Mouse (Mus musculus): Measurements from ENCODE around the gene Helq. TPM values are rescaled to one million over a fixed set of nuclear protein-coding genes. Genes with fewer than 3 reads are reported as not detected.

Helq gene
- total and polyA plus RNA-seq, 3 experiments, result 18.6 to 59.6 (median 26.3) TPM

- H3K4me3 ChIP-seq (ENCODE audit: low read depth, low read length), result no peak overlapping the region
- no peaks in the 10 kb centered on the region for H3K4me1 ChIP-seq (ENCODE audit: insufficient read depth, low read depth, low read length)
- DNase-seq (ENCODE audit: low spot score) (no peak), ATAC-seq (ENCODE audit: extremely low read depth, insufficient number of reproducible peaks, low FRiP score, poor library complexity, severe bottlenecking) (no peak)
- TF ChIP-seq GATA2 (IDR thresholded peaks at IDR 0.05; ENCODE audit: borderline replicate concordance, low read depth, low read length) (no peak), POLR2AphosphoS5 (IDR thresholded peaks at IDR 0.05; ENCODE audit: insufficient replicate concordance, low read depth, low read length) (no peak), CTCF (IDR thresholded peaks at IDR 0.05; ENCODE audit: low read depth, low read length) (no peak), GATA1 (IDR thresholded peaks at IDR 0.05; ENCODE audit: borderline replicate concordance, low read length) (no peak), TAL1 (conservative IDR thresholded peaks at IDR 0.05; ENCODE audit: low read depth, low read length) (no peak)
- H3K36me3 ChIP-seq (replicated peaks), result no peaks in the 10 kb centered on the region
- no peaks in the 10 kb centered on the region for H3K27me3 ChIP-seq (ENCODE audit: insufficient read depth, low read length)
- H3K9me3 ChIP-seq (replicated peaks), result no peaks in the 10 kb centered on the region
These were observed 39.5 kb upstream of the Helq start for GRCm38 (mm10) chr5:100837907-100838306.

DNA sequence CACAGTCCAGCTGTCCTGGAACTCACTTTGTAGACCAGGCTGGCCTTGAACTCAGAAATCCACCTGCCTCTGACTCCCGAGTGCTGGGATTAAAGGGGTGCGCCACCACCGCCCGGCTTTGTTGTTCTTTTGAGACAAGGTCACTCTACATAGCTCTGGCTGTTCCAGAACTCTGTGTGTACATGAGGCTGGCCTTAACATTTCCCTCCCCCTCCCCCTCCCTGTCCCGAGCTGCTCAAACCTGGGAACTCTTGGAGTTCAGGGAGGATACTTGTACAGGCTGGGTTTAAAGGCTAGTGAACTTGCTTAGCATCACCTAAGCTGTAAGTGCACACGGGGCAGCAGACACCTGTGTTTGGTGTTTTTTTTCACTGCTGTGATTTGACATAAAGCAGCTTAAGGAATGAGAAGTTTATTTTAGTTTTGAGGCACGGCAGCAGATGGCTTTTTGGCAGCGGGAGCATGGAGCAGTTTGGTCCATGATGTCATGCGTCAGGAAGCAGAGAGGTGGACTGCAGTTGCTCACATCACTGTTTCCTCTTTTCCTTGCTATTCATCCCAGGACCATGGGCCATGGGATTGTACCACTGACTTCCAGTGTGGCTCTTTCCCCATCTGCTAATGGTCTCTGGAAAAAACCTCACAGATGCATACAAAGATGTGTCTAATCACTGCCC, 37.6 kb upstream of the Helq start:
- Histone ChIP-seq H3K4me1 (ENCODE audit: insufficient read depth, low read depth, low read length) (no peaks in the 10 kb centered on the region), H3K4me3 (ENCODE audit: low read depth, low read length) (no peak overlapping the region), H3K9me3 (replicated peaks) (no peaks in the 10 kb centered on the region), H3K36me3 (replicated peaks) (no peaks in the 10 kb centered on the region), H3K27me3 (ENCODE audit: insufficient read depth, low read length) (no peaks in the 10 kb centered on the region)
- ATAC-seq (ENCODE audit: extremely low read depth, insufficient number of reproducible peaks, low FRiP score, poor library complexity, severe bottlenecking) (no peak), DNase-seq (ENCODE audit: low spot score) (no peak)
- TF ChIP-seq TAL1 (conservative IDR thresholded peaks at IDR 0.05; ENCODE audit: low read depth, low read length), result no peak
- no peak for TF ChIP-seq POLR2AphosphoS5 (IDR thresholded peaks at IDR 0.05; ENCODE audit: insufficient replicate concordance, low read depth, low read length)
- TF ChIP-seq CTCF (IDR thresholded peaks at IDR 0.05; ENCODE audit: low read depth, low read length), result no peak
- no peak for TF ChIP-seq GATA1 (IDR thresholded peaks at IDR 0.05; ENCODE audit: borderline replicate concordance, low read length)
- no peak for TF ChIP-seq GATA2 (IDR thresholded peaks at IDR 0.05; ENCODE audit: borderline replicate concordance, low read depth, low read length)

GRCm38 (mm10) chr5:100833841-100834240, 35.4 kb upstream of the Helq start:
- no peak for ATAC-seq (ENCODE audit: extremely low read depth, insufficient number of reproducible peaks, low FRiP score, poor library complexity, severe bottlenecking)
- Histone ChIP-seq H3K4me3 (ENCODE audit: low read depth, low read length) (no peak overlapping the region), H3K27me3 (ENCODE audit: insufficient read depth, low read length) (no peaks in the 10 kb centered on the region), H3K9me3 (replicated peaks) (no peaks in the 10 kb centered on the region), H3K36me3 (replicated peaks) (no peaks in the 10 kb centered on the region), H3K4me1 (ENCODE audit: insufficient read depth, low read depth, low read length) (no peaks in the 10 kb centered on the region)
- no peak for DNase-seq (ENCODE audit: low spot score)
- no peak for TF ChIP-seq POLR2AphosphoS5 (IDR thresholded peaks at IDR 0.05; ENCODE audit: insufficient replicate concordance, low read depth, low read length)
- no peak for TF ChIP-seq CTCF (IDR thresholded peaks at IDR 0.05; ENCODE audit: low read depth, low read length)
- TF ChIP-seq TAL1 (conservative IDR thresholded peaks at IDR 0.05; ENCODE audit: low read depth, low read length), result no peak
- TF ChIP-seq GATA1 (IDR thresholded peaks at IDR 0.05; ENCODE audit: borderline replicate concordance, low read length), result no peak
- no peak for TF ChIP-seq GATA2 (IDR thresholded peaks at IDR 0.05; ENCODE audit: borderline replicate concordance, low read depth, low read length)

GRCm38 (mm10) chr5:100832680-100833079, 34.3 kb upstream of the Helq start:
- Histone ChIP-seq H3K9me3 (replicated peaks) (no peaks in the 10 kb centered on the region), H3K27me3 (ENCODE audit: insufficient read depth, low read length) (no peaks in the 10 kb centered on the region), H3K4me3 (ENCODE audit: low read depth, low read length) (no peak overlapping the region), H3K36me3 (replicated peaks) (no peaks in the 10 kb centered on the region), H3K4me1 (ENCODE audit: insufficient read depth, low read depth, low read length) (no peaks in the 10 kb centered on the region)
- TF ChIP-seq GATA2 (IDR thresholded peaks at IDR 0.05; ENCODE audit: borderline replicate concordance, low read depth, low read length), result no peak
- no peak for TF ChIP-seq GATA1 (IDR thresholded peaks at IDR 0.05; ENCODE audit: borderline replicate concordance, low read length)
- TF ChIP-seq POLR2AphosphoS5 (IDR thresholded peaks at IDR 0.05; ENCODE audit: insufficient replicate concordance, low read depth, low read length), result no peak
- no peak for TF ChIP-seq TAL1 (conservative IDR thresholded peaks at IDR 0.05; ENCODE audit: low read depth, low read length)
- no peak for TF ChIP-seq CTCF (IDR thresholded peaks at IDR 0.05; ENCODE audit: low read depth, low read length)
- DNase-seq (ENCODE audit: low spot score), result no peak
- ATAC-seq (ENCODE audit: extremely low read depth, insufficient number of reproducible peaks, low FRiP score, poor library complexity, severe bottlenecking), result no peak

DNA sequence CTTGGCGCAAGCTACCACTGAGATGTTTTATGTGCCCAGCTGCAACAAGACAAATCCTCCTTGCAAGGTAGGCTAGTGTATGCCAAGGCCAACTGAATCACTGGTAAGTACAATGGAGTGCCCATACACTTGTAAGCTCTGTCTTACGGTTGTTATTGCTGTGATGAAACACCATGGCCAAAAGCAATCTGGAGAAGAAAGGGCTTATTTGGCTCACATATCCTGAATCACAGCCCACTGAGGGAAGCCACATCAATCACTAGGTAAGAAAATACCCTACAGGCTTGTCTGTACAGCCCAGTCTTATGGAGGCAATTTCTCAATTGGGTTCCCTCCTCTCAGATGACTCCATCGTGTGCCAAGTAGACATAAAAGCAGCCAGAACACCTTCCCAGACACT, 30.3 kb upstream of the Helq start:
- no peaks in the 10 kb centered on the region for H3K4me1 ChIP-seq (ENCODE audit: insufficient read depth, low read depth, low read length)
- TF ChIP-seq CTCF (IDR thresholded peaks at IDR 0.05; ENCODE audit: low read depth, low read length) (no peak), TAL1 (conservative IDR thresholded peaks at IDR 0.05; ENCODE audit: low read depth, low read length) (no peak), GATA2 (IDR thresholded peaks at IDR 0.05; ENCODE audit: borderline replicate concordance, low read depth, low read length) (no peak), POLR2AphosphoS5 (IDR thresholded peaks at IDR 0.05; ENCODE audit: insufficient replicate concordance, low read depth, low read length) (no peak), GATA1 (IDR thresholded peaks at IDR 0.05; ENCODE audit: borderline replicate concordance, low read length) (no peak)
- H3K36me3 ChIP-seq (replicated peaks), result no peaks in the 10 kb centered on the region
- no peak overlapping the region for H3K4me3 ChIP-seq (ENCODE audit: low read depth, low read length)
- DNase-seq (ENCODE audit: low spot score), result no peak
- ATAC-seq (ENCODE audit: extremely low read depth, insufficient number of reproducible peaks, low FRiP score, poor library complexity, severe bottlenecking), result no peak
- peaks cover 12% of the 10 kb centered on the region for H3K27me3 ChIP-seq (ENCODE audit: insufficient read depth, low read length)
- H3K9me3 ChIP-seq (replicated peaks), result no peaks in the 10 kb centered on the region

DNA sequence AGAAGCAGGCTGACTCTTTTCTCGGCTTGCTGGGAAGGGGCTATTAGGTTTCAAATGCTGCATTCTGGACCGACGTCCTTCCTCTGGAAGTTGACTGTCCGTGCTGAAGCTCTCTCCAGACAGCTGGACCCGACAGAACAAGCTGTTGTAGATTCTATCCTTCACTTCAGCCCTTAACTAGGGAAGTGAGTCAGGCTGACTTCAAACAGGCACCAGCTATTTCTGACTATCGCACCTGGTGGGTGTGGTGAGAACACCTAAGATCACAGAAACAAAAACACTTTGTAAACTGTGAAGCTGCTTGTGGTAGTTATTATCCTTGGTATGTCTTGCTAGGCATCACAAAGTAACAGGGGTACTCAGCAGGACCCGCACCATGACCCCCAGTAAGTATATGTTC, 28.1 kb upstream of the Helq start:
- Histone ChIP-seq H3K9me3 (replicated peaks) (no peaks in the 10 kb centered on the region), H3K4me1 (ENCODE audit: insufficient read depth, low read depth, low read length) (peaks cover 4% of the 10 kb centered on the region; the same call in 1 of the 2 replicates), H3K4me3 (ENCODE audit: low read depth, low read length) (no peak overlapping the region), H3K27me3 (ENCODE audit: insufficient read depth, low read length) (peaks cover 12% of the 10 kb centered on the region), H3K36me3 (replicated peaks) (no peaks in the 10 kb centered on the region)
- no peak for ATAC-seq (ENCODE audit: extremely low read depth, insufficient number of reproducible peaks, low FRiP score, poor library complexity, severe bottlenecking)
- DNase-seq (ENCODE audit: low spot score), result no peak
- TF ChIP-seq GATA2 (IDR thresholded peaks at IDR 0.05; ENCODE audit: borderline replicate concordance, low read depth, low read length) (no peak), GATA1 (IDR thresholded peaks at IDR 0.05; ENCODE audit: borderline replicate concordance, low read length) (no peak), TAL1 (conservative IDR thresholded peaks at IDR 0.05; ENCODE audit: low read depth, low read length) (no peak), CTCF (IDR thresholded peaks at IDR 0.05; ENCODE audit: low read depth, low read length) (no peak), POLR2AphosphoS5 (IDR thresholded peaks at IDR 0.05; ENCODE audit: insufficient replicate concordance, low read depth, low read length) (no peak)

Data from G1E (cell line).